Mouse (Mus musculus) limb, embryonic 13.5 days (tissue): ENCODE results near the gene Nudt3. TPM values are rescaled to one million over a fixed set of nuclear protein-coding genes. Genes with fewer than 3 reads are reported as not detected.

Experiments used
- ATAC-seq: fragments of 200-750 bp; cut with Nextera tagmentation; 2 replicates; pipeline ENCODE4 v1.8.0; 2017; ENCODE audit warnings: low read depth, moderate number of reproducible peaks, moderate TSS enrichment; ENCODE audit not compliant: low FRiP score
- H3K27ac ChIP-seq: fragments of 300-500 bp; sonication (generic); 2 replicates; pipeline ENCODE4 v1.5.1; 2015; ENCODE audit warnings: inconsistent platforms, mild to moderate bottlenecking, moderate library complexity
- H3K27me3 ChIP-seq: fragments of 300-500 bp; sonication (generic); 2 replicates; pipeline ENCODE4 v1.6.1; 2015; ENCODE audit warnings: mild to moderate bottlenecking, inconsistent platforms
- H3K36me3 ChIP-seq: fragments of 300-500 bp; sonication (generic); 2 replicates; pipeline ENCODE4 v1.6.1; 2015; ENCODE audit warnings: inconsistent platforms, mild to moderate bottlenecking, moderate library complexity
- H3K4me1 ChIP-seq: fragments of 300-500 bp; sonication (generic); 2 replicates; pipeline ENCODE4 v1.6.1; 2015; ENCODE audit warnings: inconsistent platforms
- H3K4me2 ChIP-seq: fragments of 300-500 bp; sonication (generic); replicated peaks from 2 replicates; pipeline ENCODE4 v1.6.1; 2015; ENCODE audit warnings: inconsistent platforms, mild to moderate bottlenecking, moderate library complexity
- H3K4me3 ChIP-seq: fragments of 300-500 bp; sonication (generic); 2 replicates; pipeline ENCODE4 v1.5.1; 2015; ENCODE audit warnings: moderate library complexity, mild to moderate bottlenecking, inconsistent platforms
- H3K9ac ChIP-seq: fragments of 300-500 bp; sonication (generic); 2 replicates; pipeline ENCODE4 v1.6.1; 2015; ENCODE audit warnings: mild to moderate bottlenecking, inconsistent platforms
- H3K9me3 ChIP-seq: fragments of 300-500 bp; sonication (generic); 2 replicates; pipeline ENCODE4 v1.6.1; 2016; ENCODE audit warnings: inconsistent platforms
- WGBS: fragments of 180-500 bp; shearing (Covaris S2); methylation state at CpG from one replicate; pipeline ENCODE4 v1.1.7; 2015; 5-methylcytosine and 5-hydroxymethylcytosine counted together
- polyA plus RNA-seq: library from polyadenylated mRNA; unstranded; fragments of >200 nt; fragmentation: Nextera tagmentation; extraction: Ambion mirVana; gene quantifications from 2 replicates; pipeline ENCODE4 v1.2.1, GENCODE M21; 2015

The Nudt3 gene
- 99.5 and 102 TPM in 2 replicates for polyA plus RNA-seq

- no peaks in the 10 kb centered on the region for H3K27me3 ChIP-seq
- H3K27ac ChIP-seq, result peak within 1 kb of the TSS; percentile 95
- no peaks in the 10 kb centered on the region for H3K9me3 ChIP-seq
- H3K36me3 ChIP-seq, result peaks cover 10% of the 10 kb centered on the region; the same call in 1 of the 2 replicates
- H3K4me1 ChIP-seq, result peaks cover 34% of the 10 kb centered on the region
- peak within 1 kb of the TSS; percentile 77 for H3K4me2 ChIP-seq
- peak within 1 kb of the TSS; percentile 90 for H3K4me3 ChIP-seq
- WGBS, result 6% methylated on average over 89 of the region's 91 CpGs
- peak; percentile 92 for ATAC-seq
- H3K9ac ChIP-seq, result peak within 1 kb of the TSS; percentile 98
Observed at GRCm38 (mm10) chr17:27623360-27624326, at the start of gene Nudt3. TSS of gene Nudt3 (minus strand) at chr17:27623495.

DNA sequence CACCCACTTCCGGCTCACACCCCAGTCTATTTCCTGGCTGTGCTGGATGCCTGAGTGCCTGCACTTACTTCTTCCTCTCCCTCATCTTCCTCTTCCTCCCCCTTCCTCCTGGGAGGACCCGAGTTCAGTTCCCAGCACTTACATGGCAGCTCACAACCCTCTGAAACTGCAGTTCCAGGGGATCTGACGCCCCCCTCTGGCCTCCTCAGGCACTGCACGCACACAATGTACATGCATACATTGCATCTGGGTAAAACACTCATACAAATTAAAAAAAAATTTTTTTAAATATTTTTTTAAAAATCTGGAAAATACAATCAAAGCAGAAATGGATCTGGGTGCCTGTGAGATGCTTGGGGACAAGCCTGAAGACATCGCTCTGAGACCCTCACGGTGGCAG lies 48.4 kb upstream of the Nudt3 start:
- 83% methylated on average over 6 of the region's 6 CpGs for WGBS
- H3K4me3 ChIP-seq, result no peak overlapping the region

GRCm38 (mm10) chr17:27658767-27659166 lies 35.5 kb upstream of the Nudt3 start:
- no peak overlapping the region for H3K4me3 ChIP-seq
- H3K27me3 ChIP-seq, result peaks cover 36% of the 10 kb centered on the region
- H3K4me2 ChIP-seq, result no peak overlapping the region
- ATAC-seq, result no peak
- H3K27ac ChIP-seq, result no peak overlapping the region
- no peak overlapping the region for H3K9ac ChIP-seq
- 66% methylated on average over 7 of the region's 7 CpGs for WGBS
- H3K9me3 ChIP-seq, result no peaks in the 10 kb centered on the region
- no peaks in the 10 kb centered on the region for H3K36me3 ChIP-seq
- H3K4me1 ChIP-seq, result peaks cover 18% of the 10 kb centered on the region

More for the DNA sequence above, 48.4 kb upstream of the Nudt3 start:
- Histone ChIP-seq H3K9ac (no peak overlapping the region), H3K27me3 (no peaks in the 10 kb centered on the region), H3K36me3 (no peaks in the 10 kb centered on the region), H3K27ac (no peak overlapping the region), H3K9me3 (no peaks in the 10 kb centered on the region), H3K4me1 (no peaks in the 10 kb centered on the region), H3K4me2 (no peak overlapping the region)
- ATAC-seq, result no peak

- WGBS, result 77% methylated on average over 8 of the region's 8 CpGs
- H3K9me3 ChIP-seq, result no peaks in the 10 kb centered on the region
- no peak overlapping the region for H3K4me3 ChIP-seq
- peaks cover 39% of the 10 kb centered on the region for H3K27me3 ChIP-seq
- no peak overlapping the region for H3K27ac ChIP-seq
- no peak overlapping the region for H3K9ac ChIP-seq
- no peak for ATAC-seq
- H3K36me3 ChIP-seq, result no peaks in the 10 kb centered on the region
- no peak overlapping the region for H3K4me2 ChIP-seq
- peaks cover 18% of the 10 kb centered on the region for H3K4me1 ChIP-seq
Observed at GRCm38 (mm10) chr17:27657123-27657522, 33.8 kb upstream of the Nudt3 start.

DNA sequence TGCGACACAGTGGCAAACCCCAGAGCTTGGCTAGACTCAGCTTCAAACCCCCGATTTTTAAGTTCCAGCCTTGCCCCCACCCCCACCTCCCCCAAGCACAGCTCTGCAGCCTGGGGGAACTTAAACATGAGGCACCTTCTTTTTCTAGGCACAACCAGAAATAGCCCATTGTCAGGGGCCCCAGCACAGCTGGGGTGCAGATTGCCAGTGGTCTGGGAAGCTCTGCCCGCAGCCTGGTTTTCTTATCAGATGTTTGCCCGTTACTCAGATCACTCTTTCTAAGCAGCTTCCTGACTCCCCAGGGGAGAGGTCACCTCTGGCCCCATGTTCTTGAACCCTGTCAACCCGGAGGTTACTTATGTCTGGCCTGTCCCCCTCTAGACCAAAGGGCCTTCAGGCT lies 33.1 kb upstream of the Nudt3 start:
- Histone ChIP-seq H3K36me3 (no peaks in the 10 kb centered on the region), H3K27ac (no peak overlapping the region), H3K9me3 (no peaks in the 10 kb centered on the region), H3K27me3 (peaks cover 39% of the 10 kb centered on the region), H3K4me1 (peaks cover 18% of the 10 kb centered on the region), H3K4me2 (peak overlapping the region; percentile 96), H3K4me3 (peak overlapping the region; percentile 56; the same call in 1 of the 2 replicates), H3K9ac (0 out of 2 replicates have a peak overlapping the region, but pooled peaks have one; percentile 62)
- ATAC-seq, result no peak
- WGBS, result 7% methylated on average over 5 of the region's 5 CpGs

GRCm38 (mm10) chr17:27656011-27656399 lies 32.7 kb upstream of the Nudt3 start:
- peak overlapping the region; percentile 96 for H3K4me2 ChIP-seq
- H3K4me1 ChIP-seq, result peaks cover 18% of the 10 kb centered on the region
- H3K9ac ChIP-seq, result peak overlapping the region; percentile 62
- H3K4me3 ChIP-seq, result peak overlapping the region; percentile 56
- WGBS, result under 1% methylated on average over 13 of the region's 14 CpGs
- ATAC-seq, result no peak
- no peaks in the 10 kb centered on the region for H3K9me3 ChIP-seq
- H3K27ac ChIP-seq, result no peak overlapping the region
- peaks cover 39% of the 10 kb centered on the region for H3K27me3 ChIP-seq
- no peaks in the 10 kb centered on the region for H3K36me3 ChIP-seq

DNA sequence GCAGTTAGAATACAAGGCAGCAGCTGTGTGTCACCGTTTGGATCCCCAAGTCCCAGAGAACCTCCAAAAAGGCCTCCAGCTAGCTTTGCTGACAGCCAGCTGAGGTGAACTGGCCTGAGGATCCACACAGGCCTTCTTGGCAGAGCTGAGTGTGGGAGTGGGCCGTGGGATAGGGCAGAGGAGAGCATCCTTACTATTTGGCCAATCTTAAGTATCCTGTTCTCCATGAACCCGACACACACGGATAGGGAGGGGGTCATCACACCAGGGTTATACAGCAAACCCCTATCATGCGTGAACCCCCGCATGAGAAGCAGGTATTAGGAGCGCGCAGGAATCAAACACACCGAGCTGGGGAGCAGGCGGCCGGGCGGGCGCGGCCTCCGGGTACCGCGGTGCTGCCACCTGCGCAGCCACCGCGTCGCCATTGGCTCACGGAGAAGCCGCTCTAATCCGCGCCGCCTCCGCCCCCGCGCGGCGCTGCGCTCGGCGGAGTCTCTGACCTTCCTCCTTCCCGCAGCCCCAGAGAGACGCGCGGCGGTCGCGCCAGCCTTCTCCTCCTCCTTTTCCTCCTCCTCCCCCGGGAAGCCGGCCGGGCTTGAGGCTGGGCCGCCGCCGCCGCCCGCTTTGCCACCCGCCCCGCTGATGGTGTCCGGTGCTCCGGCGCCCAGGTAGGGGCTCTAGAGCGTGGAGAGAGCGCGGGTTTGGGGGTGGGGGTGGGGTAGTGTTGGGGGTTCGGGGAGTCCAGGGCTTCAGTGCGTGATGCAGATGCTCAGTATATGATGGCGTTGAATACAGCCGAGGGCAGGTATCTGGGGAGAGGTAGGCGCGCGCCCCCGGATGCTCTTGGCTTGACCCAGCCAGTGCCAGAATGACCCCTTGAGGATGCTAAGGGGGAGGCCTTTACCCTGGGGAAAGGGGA lies 32.1 kb upstream of the Nudt3 start, which contains the start of gene Pacsin1:
Gene Pacsin1, plus strand, starts transcription at position 421 of the 922 bp plus-strand sequence.
- Histone ChIP-seq H3K4me1 (peaks cover 18% of the 10 kb centered on the region), H3K27me3 (peaks cover 39% of the 10 kb centered on the region), H3K4me3 (peak within 1 kb of the TSS; percentile 56), H3K4me2 (peak within 1 kb of the TSS; percentile 96), H3K9ac (peak within 1 kb of the TSS; percentile 62), H3K9me3 (no peaks in the 10 kb centered on the region), H3K27ac (no peak within 1 kb of the TSS), H3K36me3 (no peaks in the 10 kb centered on the region)
- 2% methylated on average over 47 of the region's 65 CpGs for whole genome bisulfite sequencing
- peak; percentile 50; the same call in 1 of the 2 replicates for ATAC-seq

- Histone ChIP-seq H3K9ac (no peak overlapping the region), H3K4me2 (no peak overlapping the region), H3K27ac (no peak overlapping the region), H3K27me3 (peaks cover 39% of the 10 kb centered on the region), H3K36me3 (no peaks in the 10 kb centered on the region), H3K4me3 (no peak overlapping the region), H3K9me3 (no peaks in the 10 kb centered on the region), H3K4me1 (peaks cover 18% of the 10 kb centered on the region)
- WGBS, result 49% methylated on average over 10 of the region's 10 CpGs
- ATAC-seq, result no peak
Observed at GRCm38 (mm10) chr17:27653253-27653959, 30.1 kb upstream of the Nudt3 start.

GRCm38 (mm10) chr17:27652046-27652790 lies 28.9 kb upstream of the Nudt3 start:
- Histone ChIP-seq H3K27me3 (peaks cover 37% of the 10 kb centered on the region), H3K9me3 (no peaks in the 10 kb centered on the region), H3K4me3 (no peak overlapping the region), H3K9ac (no peak overlapping the region), H3K27ac (no peak overlapping the region), H3K4me1 (peaks cover 18% of the 10 kb centered on the region), H3K36me3 (no peaks in the 10 kb centered on the region), H3K4me2 (no peak overlapping the region)
- WGBS, result 86% methylated on average over 23 of the region's 23 CpGs
- ATAC-seq, result no peak

GRCm38 (mm10) chr17:27650586-27650985 lies 27.3 kb upstream of the Nudt3 start:
- Histone ChIP-seq H3K36me3 (no peaks in the 10 kb centered on the region), H3K4me1 (peaks cover 8% of the 10 kb centered on the region), H3K27me3 (peaks cover 21% of the 10 kb centered on the region), H3K27ac (no peak overlapping the region), H3K9me3 (no peaks in the 10 kb centered on the region), H3K4me2 (no peak overlapping the region), H3K4me3 (no peak overlapping the region), H3K9ac (no peak overlapping the region)
- WGBS, result 73% methylated on average over 13 of the region's 13 CpGs
- no peak for ATAC-seq

DNA sequence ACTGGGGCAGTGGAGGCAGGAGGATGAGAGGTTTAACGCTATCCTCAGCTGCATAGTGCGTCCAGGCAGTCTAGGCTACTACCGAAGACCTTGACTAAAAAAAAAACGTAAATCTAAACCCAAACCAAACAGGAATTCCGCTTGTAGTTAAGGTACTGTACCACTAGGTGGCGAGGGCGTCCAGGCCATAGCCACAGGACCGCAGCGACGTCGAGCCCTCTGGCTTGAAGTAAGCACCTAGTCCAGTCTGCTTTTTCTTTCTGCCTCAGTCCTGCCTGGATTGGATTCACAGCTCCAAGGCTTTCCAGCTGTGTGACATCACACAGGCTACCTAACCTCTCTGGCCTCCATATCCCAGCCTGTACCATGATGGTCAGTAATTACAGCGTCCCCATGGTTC lies 26.9 kb upstream of the Nudt3 start:
- no peak overlapping the region for H3K9ac ChIP-seq
- no peak overlapping the region for H3K4me3 ChIP-seq
- no peak overlapping the region for H3K27ac ChIP-seq
- H3K9me3 ChIP-seq, result no peaks in the 10 kb centered on the region
- peaks cover 4% of the 10 kb centered on the region for H3K4me1 ChIP-seq
- peaks cover 17% of the 10 kb centered on the region for H3K27me3 ChIP-seq
- no peaks in the 10 kb centered on the region for H3K36me3 ChIP-seq
- 8% methylated on average over 12 of the region's 12 CpGs for WGBS
- ATAC-seq, result no peak
- H3K4me2 ChIP-seq, result no peak overlapping the region
